Mouse (Mus musculus) intestine, embryonic 16.5 days (tissue): ENCODE results near the gene Retsat. TPM values are rescaled to one million over a fixed set of nuclear protein-coding genes. Genes with fewer than 3 reads are reported as not detected.

Experiments used
- ATAC-seq: fragments of 200-750 bp; cut with Nextera tagmentation; 2 replicates; pipeline ENCODE4 v1.8.0; 2017; ENCODE audit warnings: moderate TSS enrichment, moderate library complexity
- H3K27ac ChIP-seq: fragments of 300-500 bp; sonication (generic); 2 replicates; pipeline ENCODE4 v1.5.1; 2014; ENCODE audit warnings: mild to moderate bottlenecking, low read length
- H3K27me3 ChIP-seq: fragments of 300-500 bp; sonication (generic); replicated peaks from 2 replicates; pipeline ENCODE4 v1.6.1; 2014; ENCODE audit warnings: low read length, control low read depth, mixed read lengths; ENCODE audit not compliant: control insufficient read depth, insufficient read depth
- H3K36me3 ChIP-seq: fragments of 300-500 bp; sonication (generic); 2 replicates; pipeline ENCODE4 v1.6.1; 2014; ENCODE audit warnings: low read length, control low read depth; ENCODE audit not compliant: control insufficient read depth, insufficient read depth
- H3K4me1 ChIP-seq: fragments of 300-500 bp; sonication (generic); 2 replicates; pipeline ENCODE4 v1.6.1; 2014; ENCODE audit warnings: low read length, control low read depth, mixed read lengths; ENCODE audit not compliant: control insufficient read depth, insufficient read depth
- H3K4me2 ChIP-seq: fragments of 300-500 bp; sonication (generic); 2 replicates; pipeline ENCODE4 v1.6.1; 2014; ENCODE audit warnings: low read depth, low read length, control low read depth
- H3K4me3 ChIP-seq: fragments of 300-500 bp; sonication (generic); 2 replicates; pipeline ENCODE4 v1.5.1; 2014; ENCODE audit warnings: mild to moderate bottlenecking, low read length
- H3K9ac ChIP-seq: fragments of 300-500 bp; sonication (generic); 2 replicates; pipeline ENCODE4 v1.6.1; 2014; ENCODE audit warnings: low read depth, low read length
- H3K9me3 ChIP-seq: fragments of 300-500 bp; sonication (generic); 2 replicates; pipeline ENCODE4 v1.6.1; 2016; ENCODE audit warnings: low read length, control low read depth; ENCODE audit not compliant: control insufficient read depth
- WGBS: fragments of 180-500 bp; shearing (Covaris S2); extraction: QIAGEN DNeasy Blood & Tissue Kit; methylation state at CpG from one replicate; pipeline ENCODE4 v1.1.7; 2014; 5-methylcytosine and 5-hydroxymethylcytosine counted together
- polyA plus RNA-seq: library from polyadenylated mRNA; unstranded; fragments of >200 nt; fragmentation: Nextera tagmentation; extraction: Ambion mirVana; gene quantifications from 2 replicates; pipeline ENCODE4 v1.2.1, GENCODE M21; 2015

Gene Retsat
- polyA plus RNA-seq, 1 experiment from 2014 or later, result 41.1 TPM

DNA sequence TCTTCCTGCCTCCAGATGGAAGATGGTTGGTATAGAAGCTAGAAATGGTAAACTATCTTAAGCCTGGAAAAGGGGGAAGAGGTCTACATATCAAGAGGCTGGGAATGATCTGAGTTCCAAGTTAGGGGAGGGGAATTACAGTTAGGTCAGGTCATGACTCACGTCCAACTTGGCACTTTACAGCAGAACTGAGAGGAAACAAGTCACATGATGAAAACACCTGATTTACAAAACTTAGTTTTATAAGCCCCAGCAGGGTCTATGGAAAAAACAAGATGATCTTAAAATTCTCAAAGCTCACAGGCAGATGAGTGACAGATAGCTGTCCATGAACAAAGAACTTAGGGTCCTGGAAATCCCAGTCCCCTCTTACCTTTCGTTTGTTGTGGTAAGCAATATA, 16.9 kb downstream of the Retsat start:
- Histone ChIP-seq H3K27me3 (no peaks in the 10 kb centered on the region), H3K9ac (peak overlapping the region; percentile 91), H3K27ac (no peak overlapping the region), H3K4me2 (peak overlapping the region; percentile 78), H3K36me3 (0 out of 2 replicates have a peak, but pooled peaks cover 6% of the 10 kb centered on the region), H3K4me1 (peaks cover 28% of the 10 kb centered on the region), H3K9me3 (no peaks in the 10 kb centered on the region), H3K4me3 (peak overlapping the region; percentile 91)
- no peak for ATAC-seq
- WGBS, result 51% methylated on average over 2 of the region's 2 CpGs

- Histone ChIP-seq H3K4me3 (peak overlapping the region; percentile 91), H3K27me3 (no peaks in the 10 kb centered on the region), H3K27ac (peak overlapping the region; percentile 35; the same call in 1 of the 2 replicates), H3K9ac (peak overlapping the region; percentile 91), H3K9me3 (no peaks in the 10 kb centered on the region), H3K4me1 (peaks cover 28% of the 10 kb centered on the region), H3K36me3 (0 out of 2 replicates have a peak, but pooled peaks cover 1% of the 10 kb centered on the region), H3K4me2 (peak overlapping the region; percentile 78)
- 19% methylated on average over 25 of the region's 25 CpGs for WGBS
- ATAC-seq, result no peak
Observed at GRCm38 (mm10) chr6:72615561-72616375, 17.5 kb downstream of the Retsat start.

GRCm38 (mm10) chr6:72616643-72617288, 18.5 kb downstream of the Retsat start, which contains the start of gene Tgoln1:
TSS of gene Tgoln1 (minus strand) at chr6:72617000.
- peaks cover 28% of the 10 kb centered on the region for H3K4me1 ChIP-seq
- peak; percentile 90 for ATAC-seq
- H3K27ac ChIP-seq, result peak within 1 kb of the TSS; percentile 96
- H3K4me3 ChIP-seq, result peak within 1 kb of the TSS; percentile 91
- H3K36me3 ChIP-seq, result no peaks in the 10 kb centered on the region
- H3K27me3 ChIP-seq, result no peaks in the 10 kb centered on the region
- H3K4me2 ChIP-seq, result peak within 1 kb of the TSS; percentile 78
- peak within 1 kb of the TSS; percentile 91 for H3K9ac ChIP-seq
- H3K9me3 ChIP-seq, result no peaks in the 10 kb centered on the region
- under 1% methylated on average over 41 of the region's 41 CpGs for WGBS

DNA sequence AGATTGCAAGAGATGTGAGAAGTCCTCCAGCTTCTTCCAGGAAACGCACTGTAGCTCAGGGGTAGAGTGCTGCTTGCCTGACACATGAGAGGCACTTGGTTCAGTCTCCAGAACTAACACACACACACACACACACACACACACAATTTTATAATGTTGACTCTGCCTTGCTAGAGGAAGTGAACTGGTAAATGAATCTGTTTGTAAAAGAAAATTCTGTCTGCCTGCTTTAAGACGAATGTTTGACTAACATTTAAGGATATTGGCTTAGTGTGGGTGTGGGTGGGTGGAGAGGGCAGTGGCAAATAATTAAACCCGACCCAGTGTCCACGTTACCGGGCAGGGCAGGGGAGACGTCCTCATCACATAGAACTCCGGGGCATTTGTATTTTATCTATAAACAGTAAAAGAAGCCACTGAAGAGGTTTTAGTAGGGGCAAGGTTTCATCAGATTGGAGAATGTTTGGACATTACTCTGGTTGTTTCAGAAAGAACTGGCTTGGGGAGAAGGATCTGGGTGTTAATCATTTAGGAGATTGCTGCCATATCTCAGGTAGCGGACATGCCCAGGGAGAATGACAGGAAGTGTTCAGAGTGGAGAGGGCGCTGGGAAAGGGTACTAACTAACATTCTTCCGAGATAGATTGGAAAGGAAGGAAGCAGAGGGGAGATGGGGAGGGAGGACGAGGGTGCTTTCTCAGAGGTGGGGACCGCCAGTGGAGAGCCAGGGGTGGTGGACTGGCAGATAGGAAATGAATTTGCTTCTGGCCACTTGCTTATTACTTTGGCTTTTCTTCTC, 21.7 kb downstream of the Retsat start:
- peak overlapping the region; percentile 18 for H3K4me3 ChIP-seq
- H3K27ac ChIP-seq, result peak overlapping the region; percentile 79
- H3K27me3 ChIP-seq, result no peaks in the 10 kb centered on the region
- H3K36me3 ChIP-seq, result no peaks in the 10 kb centered on the region
- peaks cover 18% of the 10 kb centered on the region for H3K4me1 ChIP-seq
- no peaks in the 10 kb centered on the region for H3K9me3 ChIP-seq
- ATAC-seq, result peak; percentile 55
- H3K9ac ChIP-seq, result peak overlapping the region; percentile 37; the same call in 1 of the 2 replicates
- peak overlapping the region; percentile 42 for H3K4me2 ChIP-seq
- 28% methylated on average over 12 of the region's 12 CpGs for WGBS

DNA sequence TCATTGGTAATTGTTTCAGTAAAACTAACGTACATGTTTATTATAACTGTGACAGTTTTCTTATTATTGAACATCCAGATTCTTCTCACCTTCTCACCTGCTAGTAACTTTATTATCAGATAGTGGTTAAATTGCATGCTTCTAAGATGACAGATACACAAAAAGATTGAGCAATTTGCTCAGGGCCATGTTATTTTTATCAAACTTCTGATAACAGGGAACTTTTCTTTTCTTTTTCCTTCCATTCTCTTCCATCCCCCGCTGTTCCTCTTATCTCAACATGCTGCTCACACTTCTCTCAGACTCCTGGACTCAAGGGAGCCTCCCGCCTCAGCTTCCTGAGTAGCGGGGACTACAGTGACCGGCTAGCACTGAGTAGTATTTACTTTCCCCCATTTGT, 22.6 kb downstream of the Retsat start:
- H3K27me3 ChIP-seq, result no peaks in the 10 kb centered on the region
- WGBS, result 62% methylated on average over 5 of the region's 5 CpGs
- no peaks in the 10 kb centered on the region for H3K36me3 ChIP-seq
- H3K9ac ChIP-seq, result no peak overlapping the region
- no peaks in the 10 kb centered on the region for H3K9me3 ChIP-seq
- peaks cover 9% of the 10 kb centered on the region; the same call in 1 of the 2 replicates for H3K4me1 ChIP-seq
- no peak overlapping the region for H3K4me3 ChIP-seq
- no peak overlapping the region for H3K4me2 ChIP-seq
- no peak overlapping the region for H3K27ac ChIP-seq
- ATAC-seq, result no peak

- H3K4me3 ChIP-seq, result no peak overlapping the region
- 53% methylated on average over 3 of the region's 3 CpGs for WGBS
Observed at GRCm38 (mm10) chr6:72622917-72623316, 24.6 kb downstream of the Retsat start.

DNA sequence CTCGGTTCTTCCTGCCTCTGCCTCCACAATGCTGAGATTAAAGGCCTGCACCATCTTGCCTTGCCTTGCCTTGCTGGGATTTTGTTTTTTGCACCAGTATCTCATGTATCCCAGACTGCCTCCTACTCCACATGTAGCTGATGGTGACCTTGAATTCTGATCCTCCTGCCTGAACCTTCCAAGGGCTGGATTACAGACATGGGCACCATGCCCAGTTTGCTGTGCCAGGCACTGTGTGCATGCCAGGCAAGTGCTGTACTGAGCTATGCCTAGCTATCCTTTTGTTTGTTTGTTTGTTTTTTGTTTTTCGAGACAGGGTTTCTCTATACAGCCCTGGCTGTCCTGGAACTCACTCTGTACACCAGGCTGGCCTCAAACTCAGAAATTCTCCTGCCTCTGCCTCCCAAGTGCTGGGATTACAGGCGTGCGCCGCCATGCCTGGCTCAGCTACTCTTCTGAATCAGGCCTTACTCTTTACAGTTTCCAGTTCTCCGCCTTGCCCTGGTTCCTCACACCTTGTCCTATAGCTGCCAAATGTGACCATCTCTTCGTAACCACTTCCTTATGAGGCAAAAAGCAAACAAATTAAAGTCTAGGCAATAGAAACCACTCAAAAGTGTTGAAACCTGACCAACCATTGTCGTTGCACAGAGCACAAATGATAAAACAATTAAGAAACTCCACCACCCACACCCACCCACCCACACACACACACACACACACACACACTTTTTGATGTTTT, 25.6 kb downstream of the Retsat start:
- no peaks in the 10 kb centered on the region for H3K27me3 ChIP-seq
- no peak overlapping the region for H3K9ac ChIP-seq
- no peak for ATAC-seq
- H3K4me3 ChIP-seq, result no peak overlapping the region
- WGBS, result 89% methylated on average over 8 of the region's 8 CpGs
- no peaks in the 10 kb centered on the region for H3K36me3 ChIP-seq
- no peak overlapping the region for H3K4me2 ChIP-seq
- H3K4me1 ChIP-seq, result peaks cover 5% of the 10 kb centered on the region; the same call in 1 of the 2 replicates
- no peaks in the 10 kb centered on the region for H3K9me3 ChIP-seq
- no peak overlapping the region for H3K27ac ChIP-seq

More at GRCm38 (mm10) chr6:72622917-72623316, 24.6 kb downstream of the Retsat start:
- no peak for ATAC-seq
- H3K36me3 ChIP-seq, result no peaks in the 10 kb centered on the region
- no peak overlapping the region for H3K9ac ChIP-seq
- no peak overlapping the region for H3K27ac ChIP-seq
- no peaks in the 10 kb centered on the region for H3K27me3 ChIP-seq
- no peaks in the 10 kb centered on the region for H3K9me3 ChIP-seq
- H3K4me1 ChIP-seq, result peaks cover 5% of the 10 kb centered on the region; the same call in 1 of the 2 replicates
- no peak overlapping the region for H3K4me2 ChIP-seq

- Histone ChIP-seq H3K4me3 (no peak overlapping the region), H3K9me3 (no peaks in the 10 kb centered on the region), H3K36me3 (no peaks in the 10 kb centered on the region), H3K27ac (no peak overlapping the region), H3K27me3 (no peaks in the 10 kb centered on the region), H3K4me2 (no peak overlapping the region), H3K9ac (no peak overlapping the region), H3K4me1 (no peaks in the 10 kb centered on the region)
- 75% methylated on average over 7 of the region's 7 CpGs for WGBS
- no peak for ATAC-seq
Observed at GRCm38 (mm10) chr6:72626391-72626790, 28.1 kb downstream of the Retsat start.
